Mouse (Mus musculus): ENCODE measurements around the gene Cenpa. TPM values are rescaled to one million over a fixed set of nuclear protein-coding genes. Genes with fewer than 3 reads are reported as not detected.

The Cenpa gene
- polyA plus RNA-seq (2015; fragmentation: Nextera tagmentation; extraction: Ambion mirVana): 33.0 and 73.4 TPM in 2 replicates

GRCm38 (mm10) chr5:30666391-30667195 lies at the start of gene Cenpa:
TSS of gene Cenpa (plus strand) at chr5:30666777.
- H3K27me3 ChIP-seq (replicated peaks): no peaks in the 10 kb centered on the region
- H3K9me3 ChIP-seq (replicated peaks): no peaks in the 10 kb centered on the region
- peak within 1 kb of the TSS; percentile 81 for H3K4me3 ChIP-seq (replicated peaks)
- H3K4me1 ChIP-seq: peaks cover 10% of the 10 kb centered on the region
- under 1% methylated on average over 40 of the region's 40 CpGs for WGBS
- ATAC-seq (ENCODE audit: low FRiP score): peak; percentile 96
- no peaks in the 10 kb centered on the region for H3K36me3 ChIP-seq
- peak within 1 kb of the TSS; percentile 73 for H3K27ac ChIP-seq (replicated peaks)
- peak within 1 kb of the TSS; percentile 95 for H3K4me2 ChIP-seq
- peak within 1 kb of the TSS; percentile 68 for H3K9ac ChIP-seq (replicated peaks)

GRCm38 (mm10) chr5:30617357-30617756 lies 49.2 kb upstream of the Cenpa start:
- no peak overlapping the region for H3K4me2 ChIP-seq
- 40% methylated on average over 3 of the region's 3 CpGs for WGBS

GRCm38 (mm10) chr5:30617851-30618250 lies 48.7 kb upstream of the Cenpa start:
- Histone ChIP-seq H3K4me1 (peaks cover 40% of the 10 kb centered on the region), H3K9me3 (replicated peaks) (no peaks in the 10 kb centered on the region), H3K9ac (replicated peaks) (no peak overlapping the region), H3K4me2 (no peak overlapping the region), H3K36me3 (no peaks in the 10 kb centered on the region), H3K4me3 (replicated peaks) (no peak overlapping the region), H3K27me3 (replicated peaks) (peaks cover 28% of the 10 kb centered on the region), H3K27ac (replicated peaks) (no peak overlapping the region)
- ATAC-seq (ENCODE audit: low FRiP score): no peak
- WGBS: 29% methylated on average over 11 of the region's 11 CpGs

More at GRCm38 (mm10) chr5:30617357-30617756, 49.2 kb upstream of the Cenpa start:
- Histone ChIP-seq H3K4me1 (peaks cover 35% of the 10 kb centered on the region), H3K4me3 (replicated peaks) (no peak overlapping the region), H3K27me3 (replicated peaks) (peaks cover 23% of the 10 kb centered on the region), H3K36me3 (no peaks in the 10 kb centered on the region), H3K27ac (replicated peaks) (no peak overlapping the region), H3K9ac (replicated peaks) (no peak overlapping the region), H3K9me3 (replicated peaks) (no peaks in the 10 kb centered on the region)
- no peak for ATAC-seq (ENCODE audit: low FRiP score)

- H3K9me3 ChIP-seq (replicated peaks): no peaks in the 10 kb centered on the region
- WGBS: 86% methylated on average over 8 of the region's 8 CpGs
- no peaks in the 10 kb centered on the region for H3K36me3 ChIP-seq
- ATAC-seq (ENCODE audit: low FRiP score): no peak
- H3K27ac ChIP-seq (replicated peaks): no peak overlapping the region
- H3K4me3 ChIP-seq (replicated peaks): no peak overlapping the region
- H3K4me1 ChIP-seq: peaks cover 41% of the 10 kb centered on the region
- peaks cover 30% of the 10 kb centered on the region for H3K27me3 ChIP-seq (replicated peaks)
- H3K4me2 ChIP-seq: no peak overlapping the region
- H3K9ac ChIP-seq (replicated peaks): no peak overlapping the region
These were observed 48.1 kb upstream of the Cenpa start for GRCm38 (mm10) chr5:30618376-30619003.

- no peak overlapping the region for H3K4me3 ChIP-seq (replicated peaks)
- H3K4me2 ChIP-seq: no peak overlapping the region
- WGBS: 73% methylated on average over 2 of the region's 2 CpGs
- H3K36me3 ChIP-seq: no peaks in the 10 kb centered on the region
- H3K9ac ChIP-seq (replicated peaks): no peak overlapping the region
- peaks cover 32% of the 10 kb centered on the region for H3K27me3 ChIP-seq (replicated peaks)
- no peaks in the 10 kb centered on the region for H3K9me3 ChIP-seq (replicated peaks)
- H3K4me1 ChIP-seq: peaks cover 37% of the 10 kb centered on the region
- H3K27ac ChIP-seq (replicated peaks): no peak overlapping the region
- no peak for ATAC-seq (ENCODE audit: low FRiP score)
These were observed 47.4 kb upstream of the Cenpa start for GRCm38 (mm10) chr5:30619211-30619610.

- Histone ChIP-seq H3K4me1 (peaks cover 24% of the 10 kb centered on the region), H3K27ac (replicated peaks) (no peak overlapping the region), H3K27me3 (replicated peaks) (peaks cover 33% of the 10 kb centered on the region), H3K9me3 (replicated peaks) (no peaks in the 10 kb centered on the region), H3K36me3 (no peaks in the 10 kb centered on the region), H3K4me3 (replicated peaks) (no peak overlapping the region), H3K4me2 (no peak overlapping the region), H3K9ac (replicated peaks) (no peak overlapping the region)
- ATAC-seq (ENCODE audit: low FRiP score): no peak
- WGBS: 98% methylated on average over 20 of the region's 20 CpGs
These were observed 46.0 kb upstream of the Cenpa start for GRCm38 (mm10) chr5:30620567-30620966.

GRCm38 (mm10) chr5:30621211-30621790 lies 45.3 kb upstream of the Cenpa start:
- H3K4me1 ChIP-seq: peaks cover 24% of the 10 kb centered on the region
- H3K27ac ChIP-seq (replicated peaks): no peak overlapping the region
- peaks cover 33% of the 10 kb centered on the region for H3K27me3 ChIP-seq (replicated peaks)
- H3K9me3 ChIP-seq (replicated peaks): no peaks in the 10 kb centered on the region
- ATAC-seq (ENCODE audit: low FRiP score): no peak
- no peak overlapping the region for H3K4me2 ChIP-seq
- no peak overlapping the region for H3K9ac ChIP-seq (replicated peaks)
- H3K4me3 ChIP-seq (replicated peaks): no peak overlapping the region
- H3K36me3 ChIP-seq: no peaks in the 10 kb centered on the region
- WGBS: 90% methylated on average over 9 of the region's 9 CpGs

- WGBS: 55% methylated on average over 22 of the region's 22 CpGs
- peak; percentile 49; the same call in 1 of the 2 replicates for ATAC-seq (ENCODE audit: low FRiP score)
- Histone ChIP-seq H3K4me3 (replicated peaks) (peak overlapping the region; percentile 31; the same call in 1 of the 2 replicates), H3K4me1 (peaks cover 21% of the 10 kb centered on the region), H3K27me3 (replicated peaks) (peaks cover 33% of the 10 kb centered on the region), H3K9ac (replicated peaks) (0 out of 2 replicates have a peak overlapping the region, but pooled peaks have one; percentile 8), H3K27ac (replicated peaks) (no peak overlapping the region), H3K9me3 (replicated peaks) (no peaks in the 10 kb centered on the region), H3K36me3 (no peaks in the 10 kb centered on the region), H3K4me2 (peak overlapping the region; percentile 58)
These were observed 44.8 kb upstream of the Cenpa start for GRCm38 (mm10) chr5:30621844-30622176.

GRCm38 (mm10) chr5:30622177-30622840 lies 44.3 kb upstream of the Cenpa start:
- H3K4me3 ChIP-seq (replicated peaks): peak overlapping the region; percentile 31
- no peak overlapping the region for H3K27ac ChIP-seq (replicated peaks)
- peaks cover 21% of the 10 kb centered on the region for H3K4me1 ChIP-seq
- ATAC-seq (ENCODE audit: low FRiP score): peak; percentile 32
- H3K27me3 ChIP-seq (replicated peaks): peaks cover 33% of the 10 kb centered on the region
- no peaks in the 10 kb centered on the region for H3K36me3 ChIP-seq
- H3K4me2 ChIP-seq: peak overlapping the region; percentile 58
- 0 out of 2 replicates have a peak overlapping the region, but pooled peaks have one; percentile 8 for H3K9ac ChIP-seq (replicated peaks)
- no peaks in the 10 kb centered on the region for H3K9me3 ChIP-seq (replicated peaks)
- WGBS: 3% methylated on average over 69 of the region's 69 CpGs

- Histone ChIP-seq H3K27me3 (replicated peaks) (peaks cover 32% of the 10 kb centered on the region), H3K4me1 (peaks cover 18% of the 10 kb centered on the region), H3K9me3 (replicated peaks) (no peaks in the 10 kb centered on the region), H3K9ac (replicated peaks) (no peak overlapping the region), H3K4me2 (peak overlapping the region; percentile 58), H3K27ac (replicated peaks) (no peak overlapping the region), H3K4me3 (replicated peaks) (peak overlapping the region; percentile 31), H3K36me3 (no peaks in the 10 kb centered on the region)
- ATAC-seq (ENCODE audit: low FRiP score): 0 out of 2 replicates have a peak, but pooled peaks have one; percentile 9
- 3% methylated on average over 10 of the region's 10 CpGs for WGBS
These were observed 43.8 kb upstream of the Cenpa start for GRCm38 (mm10) chr5:30622841-30623185.

GRCm38 (mm10) chr5:30623380-30623779 lies 43.2 kb upstream of the Cenpa start:
- Histone ChIP-seq H3K36me3 (no peaks in the 10 kb centered on the region), H3K4me3 (replicated peaks) (no peak overlapping the region), H3K27me3 (replicated peaks) (peaks cover 29% of the 10 kb centered on the region), H3K27ac (replicated peaks) (no peak overlapping the region), H3K9me3 (replicated peaks) (no peaks in the 10 kb centered on the region), H3K4me1 (peaks cover 14% of the 10 kb centered on the region), H3K4me2 (peak overlapping the region; percentile 58; the same call in 1 of the 2 replicates), H3K9ac (replicated peaks) (no peak overlapping the region)
- 63% methylated on average over 2 of the region's 2 CpGs for WGBS
- no peak for ATAC-seq (ENCODE audit: low FRiP score)

Data from neural tube, embryonic 15.5 days (tissue).